8 mouse cellular contexts compared by ENCODE assay signal in genomic region chr5:48795526-48795925, GRCm38 (mm10).
"Had no signal": no experiment of that assay in that cellular context is flagged by ENCODE, and none has a peak within 500 bp of the region (broad histone marks: within the 10 kb centered on the region; RNA-seq: fewer than 3 reads in every experiment).

No protein-coding gene starts in this region.

- DNase-seq: kidney, postnatal 36 days; layer of hippocampus, postnatal 36 days; liver, embryonic 13.5 days; lung, embryonic 14.5 days; right cerebral cortex, adult 18-20 months; right cerebral cortex, postnatal 14 days; spleen, adult 18-20 months; thymus, postnatal 25 days had no signal
